Mouse (Mus musculus) lung, postnatal 14 days (tissue): Measurements from ENCODE around the gene Serhl.
"Not testable (repeated sequence)": the region's sequence is repeated elsewhere in the genome, so short reads cannot be mapped to it uniquely, and the experiment has no call there.

ENCODE experiments used
- DNase-seq: peaks from one replicate; pipeline ENCODE4 v3.0.0; 2021

Gene Serhl

GRCm38 (mm10) chr15:83085901-83086300 is 3.4 kb upstream of the Serhl start:
- peak; percentile 68 for DNase-seq

- DNase-seq = no peak
Observed at GRCm38 (mm10) chr15:83086636-83087328, 2.5 kb upstream of the Serhl start.

GRCm38 (mm10) chr15:83088495-83089428 is 544 bp upstream of the Serhl start:
- DNase-seq = no peak

GRCm38 (mm10) chr15:83090874-83091273 is 1.6 kb downstream of the Serhl start:
- DNase-seq = no peak

- DNase-seq = peak; percentile 33
Observed at GRCm38 (mm10) chr15:83093687-83094086, 4.4 kb downstream of the Serhl start.

- no peak for DNase-seq
Observed at GRCm38 (mm10) chr15:83095950-83096349, 6.6 kb downstream of the Serhl start.

- peak; percentile 95 for DNase-seq
Observed at GRCm38 (mm10) chr15:83099533-83100331, 10.4 kb downstream of the Serhl start.

GRCm38 (mm10) chr15:83100332-83100662 is 11.0 kb downstream of the Serhl start:
- DNase-seq = no peak

- DNase-seq = no peak
Observed at GRCm38 (mm10) chr15:83103111-83103510, 13.8 kb downstream of the Serhl start.

- no peak for DNase-seq
Observed at GRCm38 (mm10) chr15:83106426-83106825, 17.1 kb downstream of the Serhl start.

- DNase-seq = no peak
Observed at GRCm38 (mm10) chr15:83107814-83108213, 18.5 kb downstream of the Serhl start.

GRCm38 (mm10) chr15:83111290-83111689 is 22.0 kb downstream of the Serhl start:
- DNase-seq = no peak

GRCm38 (mm10) chr15:83111874-83112273 is 22.6 kb downstream of the Serhl start:
- no peak for DNase-seq

- DNase-seq = peak; percentile 81
Observed at GRCm38 (mm10) chr15:83112898-83113297, 23.6 kb downstream of the Serhl start.

GRCm38 (mm10) chr15:83114106-83114505 is 24.8 kb downstream of the Serhl start:
- no peak for DNase-seq

GRCm38 (mm10) chr15:83115071-83115470 is 25.8 kb downstream of the Serhl start:
- no peak for DNase-seq

GRCm38 (mm10) chr15:83118360-83118759 is 29.1 kb downstream of the Serhl start:
- peak; percentile 38 for DNase-seq

- DNase-seq = peak; percentile 43
Observed at GRCm38 (mm10) chr15:83121709-83122565, 32.6 kb downstream of the Serhl start.

GRCm38 (mm10) chr15:83122566-83123145 is 33.4 kb downstream of the Serhl start, which contains the start of gene Rrp7a:
Gene Rrp7a, minus strand, starts transcription at chr15:83122801.
- peak; percentile 94 for DNase-seq

- DNase-seq = no peak
Observed at GRCm38 (mm10) chr15:83124625-83125024, 35.3 kb downstream of the Serhl start.

GRCm38 (mm10) chr15:83126582-83126981 is 37.3 kb downstream of the Serhl start:
- DNase-seq = no peak

- not testable (repeated sequence) for DNase-seq
Observed at GRCm38 (mm10) chr15:83127037-83127436, 37.7 kb downstream of the Serhl start.
